22 mouse cellular contexts compared by ENCODE assay signal in genomic region chr9:92305620-92306220, GRCm38 (mm10). TPM values are rescaled to one million over a fixed set of nuclear protein-coding genes. Genes with fewer than 3 reads are reported as not detected.
DNase-seq lines count a peak whose midpoint lies in the region; ATAC-seq and TF ChIP-seq lines count a peak whose summit lies in the region.
"Had no signal": no experiment of that assay in that cellular context is flagged by ENCODE, and none has a peak within 500 bp of the region (broad histone marks: within the 10 kb centered on the region; RNA-seq: fewer than 3 reads in every experiment).

No protein-coding gene starts in this region.

- no peak for TF ChIP-seq CTCF in small intestine, adult 2 months (IDR thresholded peaks at IDR 0.05; ENCODE audit: extremely low read depth, insufficient read length, insufficient replicate concordance, low read depth, low read length)

- no peaks in the 10 kb centered on the region for H3K36me3 ChIP-seq in forebrain, embryonic 11.5 days (ENCODE audit: control insufficient read depth, insufficient read depth, low read length)
- H3K36me3 ChIP-seq in forebrain, embryonic 14.5 days (ENCODE audit: control insufficient read depth, insufficient read depth, low read length) = no peaks in the 10 kb centered on the region
- no peaks in the 10 kb centered on the region for H3K36me3 ChIP-seq in kidney, embryonic 14.5 days (ENCODE audit: control insufficient read depth, insufficient read depth, low read length)
- no peaks in the 10 kb centered on the region for H3K36me3 ChIP-seq in intestine, embryonic 15.5 days
- H3K36me3 ChIP-seq in small intestine, adult 2 months (ENCODE audit: control insufficient read depth, insufficient read depth, low read length) = no peaks in the 10 kb centered on the region
- H3K36me3 ChIP-seq: embryonic facial prominence, embryonic 10.5 days; heart, embryonic 10.5 days had no signal

- 63% methylated on average over 8 of the region's 8 CpGs for WGBS in forebrain, embryonic 11.5 days
- 48% methylated on average over 8 of the region's 8 CpGs for WGBS in forebrain, embryonic 14.5 days
- 73% methylated on average over 8 of the region's 8 CpGs for WGBS in kidney, embryonic 14.5 days
- WGBS in intestine, embryonic 15.5 days = 78% methylated on average over 8 of the region's 8 CpGs
- WGBS in small intestine, adult 2 months = 39% methylated on average over 8 of the region's 8 CpGs

- TF ChIP-seq POLR2A in small intestine, adult 2 months (IDR thresholded peaks at IDR 0.05; ENCODE audit: low read depth, low read length) = no peak

- no peak overlapping the region for H3K27ac ChIP-seq in forebrain, embryonic 11.5 days (ENCODE audit: low read depth, low read length)
- H3K27ac ChIP-seq in forebrain, embryonic 14.5 days (ENCODE audit: low read depth, low read length) = no peak overlapping the region
- H3K27ac ChIP-seq in kidney, embryonic 14.5 days (ENCODE audit: low read depth, low read length) = no peak overlapping the region
- no peak overlapping the region for H3K27ac ChIP-seq in intestine, embryonic 15.5 days
- peak overlapping the region; percentile 40; the same call in 1 of the 2 replicates for H3K27ac ChIP-seq in small intestine, adult 2 months (ENCODE audit: insufficient read depth, low read depth, low read length)
- H3K27ac ChIP-seq: embryonic facial prominence, embryonic 10.5 days; heart, embryonic 10.5 days; hindbrain, embryonic 14.5 days had no signal

- H3K4me3 ChIP-seq in forebrain, embryonic 11.5 days (ENCODE audit: low read depth, low read length) = no peak overlapping the region
- no peak overlapping the region for H3K4me3 ChIP-seq in forebrain, embryonic 14.5 days (ENCODE audit: low read depth, low read length)
- no peak overlapping the region for H3K4me3 ChIP-seq in kidney, embryonic 14.5 days (ENCODE audit: low read length)
- no peak overlapping the region for H3K4me3 ChIP-seq in intestine, embryonic 15.5 days (replicated peaks)
- no peak overlapping the region for H3K4me3 ChIP-seq in small intestine, adult 2 months (ENCODE audit: low read depth, low read length)
- H3K4me3 ChIP-seq: embryonic facial prominence, embryonic 10.5 days; heart, embryonic 10.5 days had no signal

- no peak overlapping the region for H3K9ac ChIP-seq in forebrain, embryonic 11.5 days (ENCODE audit: low read length)
- H3K9ac ChIP-seq in forebrain, embryonic 14.5 days (ENCODE audit: low read length) = no peak overlapping the region
- H3K9ac ChIP-seq in kidney, embryonic 14.5 days (ENCODE audit: low read depth, low read length) = no peak overlapping the region
- no peak overlapping the region for H3K9ac ChIP-seq in intestine, embryonic 15.5 days
- H3K9ac ChIP-seq: hindbrain, embryonic 14.5 days had no signal

- H3K4me2 ChIP-seq in forebrain, embryonic 11.5 days (ENCODE audit: low read depth, low read length, severe bottlenecking) = no peak overlapping the region
- H3K4me2 ChIP-seq in forebrain, embryonic 14.5 days (ENCODE audit: low read length) = no peak overlapping the region
- H3K4me2 ChIP-seq in kidney, embryonic 14.5 days (replicated peaks; ENCODE audit: low read depth, low read length) = no peak overlapping the region
- no peak overlapping the region for H3K4me2 ChIP-seq in intestine, embryonic 15.5 days (replicated peaks)
- H3K4me2 ChIP-seq: hindbrain, embryonic 14.5 days had no signal

- ATAC-seq in forebrain, embryonic 11.5 days (replicated peaks; ENCODE audit: low FRiP score) = peak; percentile 63; the same call in 1 of the 2 replicates
- ATAC-seq in forebrain, embryonic 14.5 days = no peak
- ATAC-seq in kidney, embryonic 14.5 days (ENCODE audit: low FRiP score, low TSS enrichment) = peak; percentile 43; the same call in 1 of the 2 replicates
- ATAC-seq in intestine, embryonic 15.5 days = peak; percentile 75
- no peak for ATAC-seq in frontal cortex, adult (ENCODE audit: low TSS enrichment)

- H3K27me3 ChIP-seq in forebrain, embryonic 11.5 days (ENCODE audit: control insufficient read depth, insufficient read depth, low read length) = no peaks in the 10 kb centered on the region
- no peaks in the 10 kb centered on the region for H3K27me3 ChIP-seq in forebrain, embryonic 14.5 days (replicated peaks; ENCODE audit: control insufficient read depth, insufficient read depth, low read length)
- no peaks in the 10 kb centered on the region for H3K27me3 ChIP-seq in kidney, embryonic 14.5 days (ENCODE audit: control insufficient read depth, insufficient read depth, low read length)
- H3K27me3 ChIP-seq in intestine, embryonic 15.5 days (replicated peaks) = no peaks in the 10 kb centered on the region
- no peaks in the 10 kb centered on the region; the same call in 1 of the 2 replicates for H3K27me3 ChIP-seq in small intestine, adult 2 months (ENCODE audit: control insufficient read depth, insufficient read depth, low read length)

- DNase-seq in forebrain, embryonic 11.5 days (ENCODE audit: low spot score) = no peak
- no peak for DNase-seq in forebrain, embryonic 14.5 days (ENCODE audit: low spot score)
- DNase-seq in kidney, postnatal 14 days = no peak
- DNase-seq: adrenal gland, postnatal 10 days; B cell, adult 2 months; cerebellum, adult 2 months; cerebellum, postnatal 10 days; gastrocnemius, postnatal 10 days; heart, adult 18-20 months; heart, postnatal 10 days; heart, postnatal 4 days had no signal

- H3K9me3 ChIP-seq in forebrain, embryonic 11.5 days (ENCODE audit: control insufficient read depth, low read length) = no peaks in the 10 kb centered on the region
- no peaks in the 10 kb centered on the region for H3K9me3 ChIP-seq in forebrain, embryonic 14.5 days (replicated peaks; ENCODE audit: control insufficient read depth, low read length)
- H3K9me3 ChIP-seq in kidney, embryonic 14.5 days (ENCODE audit: control insufficient read depth, low read length) = no peaks in the 10 kb centered on the region
- no peaks in the 10 kb centered on the region for H3K9me3 ChIP-seq in intestine, embryonic 15.5 days
- H3K9me3 ChIP-seq: embryonic facial prominence, embryonic 10.5 days; heart, embryonic 10.5 days had no signal

- no peaks in the 10 kb centered on the region for H3K4me1 ChIP-seq in forebrain, embryonic 11.5 days (replicated peaks; ENCODE audit: control insufficient read depth, insufficient read depth, low read length)
- H3K4me1 ChIP-seq in forebrain, embryonic 14.5 days (ENCODE audit: control insufficient read depth, insufficient read depth, low read length) = no peaks in the 10 kb centered on the region
- H3K4me1 ChIP-seq in kidney, embryonic 14.5 days (ENCODE audit: control insufficient read depth, insufficient read depth, low read length) = peaks cover 15% of the 10 kb centered on the region; the same call in 1 of the 2 replicates
- H3K4me1 ChIP-seq in intestine, embryonic 15.5 days (replicated peaks) = no peaks in the 10 kb centered on the region
- peaks cover 7% of the 10 kb centered on the region; the same call in 1 of the 2 replicates for H3K4me1 ChIP-seq in small intestine, adult 2 months (ENCODE audit: control insufficient read depth, insufficient read depth, insufficient read length, low read length)
- H3K4me1 ChIP-seq: heart, embryonic 10.5 days had no signal

RNA-seq across cellular contexts. Expression of gene 1700057G04Rik, which starts 3.5 kb away (rescaled TPM):
- polyA plus RNA-seq in forebrain, embryonic 11.5 days (2014; fragmentation: Nextera tagmentation; extraction: Ambion mirVana) = not detected in 2 replicates
- polyA plus RNA-seq in forebrain, embryonic 14.5 days (2014; fragmentation: Nextera tagmentation; extraction: Ambion mirVana) = not detected in 2 replicates
- not detected in 2 replicates for polyA plus RNA-seq in kidney, embryonic 14.5 days (2014; fragmentation: Nextera tagmentation; extraction: Ambion mirVana)
- polyA plus RNA-seq in intestine, embryonic 15.5 days (2015; fragmentation: Nextera tagmentation; extraction: Ambion mirVana) = not detected in 2 replicates
- polyA plus RNA-seq in small intestine, adult 2 months (2012; rRNA removed) = not detected in 2 replicates
- polyA plus RNA-seq: CD4-positive, CD25-positive, alpha-beta regulatory T cell, adult 4 months; cerebellum, adult 2 months; embryonic facial prominence, embryonic 10.5 days; embryonic facial prominence, embryonic 14.5 days; frontal cortex, adult 2 months; heart, embryonic 10.5 days; heart, embryonic 14.5 days; hindbrain, embryonic 14.5 days had no signal

RNA-seq across cellular contexts. Expression of gene Plscr2, which starts 30.3 kb away (rescaled TPM):
- 0.69 and 1.3 TPM in 2 replicates for polyA plus RNA-seq in forebrain, embryonic 11.5 days (2014; fragmentation: Nextera tagmentation; extraction: Ambion mirVana)
- 0.46 and 0.93 TPM in 2 replicates for polyA plus RNA-seq in forebrain, embryonic 14.5 days (2014; fragmentation: Nextera tagmentation; extraction: Ambion mirVana)
- polyA plus RNA-seq in kidney, embryonic 14.5 days (2014; fragmentation: Nextera tagmentation; extraction: Ambion mirVana) = 6.0 and 11.6 TPM in 2 replicates
- polyA plus RNA-seq in intestine, embryonic 15.5 days (2015; fragmentation: Nextera tagmentation; extraction: Ambion mirVana) = 1.3 TPM in 2 replicates
- 0.80 and 1.0 TPM in 2 replicates for polyA plus RNA-seq in small intestine, adult 2 months (2012; rRNA removed)
- polyA plus RNA-seq: CD4-positive, CD25-positive, alpha-beta regulatory T cell, adult 4 months had no signal

RNA-seq across cellular contexts. Expression of gene Plscr1, which starts 56.2 kb away (rescaled TPM):
- 31.5 and 32.4 TPM in 2 replicates for polyA plus RNA-seq in forebrain, embryonic 11.5 days (2014; fragmentation: Nextera tagmentation; extraction: Ambion mirVana)
- polyA plus RNA-seq in forebrain, embryonic 14.5 days (2014; fragmentation: Nextera tagmentation; extraction: Ambion mirVana) = 7.1 and 8.6 TPM in 2 replicates
- 83.5 and 91.2 TPM in 2 replicates for polyA plus RNA-seq in kidney, embryonic 14.5 days (2014; fragmentation: Nextera tagmentation; extraction: Ambion mirVana)
- 95.1 and 108 TPM in 2 replicates for polyA plus RNA-seq in intestine, embryonic 15.5 days (2015; fragmentation: Nextera tagmentation; extraction: Ambion mirVana)
- 8.1 and 14.0 TPM in 2 replicates for polyA plus RNA-seq in small intestine, adult 2 months (2012; rRNA removed)

Comparison
In these comparisons a context has a peak if more than half of its experiments do, and no peak if none do; other contexts are left out.
1. ATAC-seq: peak in forebrain, embryonic 11.5 days (single experiment), kidney, embryonic 14.5 days (single experiment) and intestine, embryonic 15.5 days (single experiment); none in forebrain, embryonic 14.5 days (single experiment) and frontal cortex, adult (single experiment).